ENCODE assay signal across 13 mouse cellular contexts in genomic region chr9:78385893-78386292, GRCm38 (mm10). TPM values are rescaled to one million over a fixed set of nuclear protein-coding genes. Genes with fewer than 3 reads are reported as not detected.
A peak's percentile ranks its signal among the peaks of the same experiment; 100 is the strongest.
DNase-seq lines count a peak whose midpoint lies in the region; ATAC-seq and TF ChIP-seq lines count a peak whose summit lies in the region.
"Had no signal": no experiment of that assay in that cellular context is flagged by ENCODE, and none has a peak within 500 bp of the region (broad histone marks: within the 10 kb centered on the region; RNA-seq: fewer than 3 reads in every experiment).

No protein-coding gene starts in this region.

- no peak overlapping the region for H3K27ac ChIP-seq in heart, adult 2 months
- H3K27ac ChIP-seq in thymus, adult 2 months (ENCODE audit: control insufficient read depth, insufficient read depth, low read length) = no peak overlapping the region
- H3K27ac ChIP-seq in small intestine, adult 2 months (ENCODE audit: insufficient read depth, low read depth, low read length) = no peak overlapping the region
- H3K27ac ChIP-seq: neural tube, embryonic 13.5 days had no signal

- TF ChIP-seq CTCF in heart, adult 2 months (IDR thresholded peaks at IDR 0.05) = peak; percentile 65
- no peak for TF ChIP-seq CTCF in thymus, adult 2 months (IDR thresholded peaks at IDR 0.05; ENCODE audit: borderline replicate concordance, control insufficient read depth, extremely low read depth, insufficient read depth, low read length, poor library complexity)
- TF ChIP-seq CTCF in small intestine, adult 2 months (IDR thresholded peaks at IDR 0.05; ENCODE audit: extremely low read depth, insufficient read length, insufficient replicate concordance, low read depth, low read length) = peak; percentile 57; the same call in 1 of the 2 replicates

- no peak for TF ChIP-seq POLR2A in heart, adult 2 months (IDR thresholded peaks at IDR 0.05; ENCODE audit: insufficient read depth, low read depth, low read length)
- TF ChIP-seq POLR2A in thymus, adult 2 months (IDR thresholded peaks at IDR 0.05; ENCODE audit: control insufficient read depth, extremely low read depth, insufficient read depth, low read length, poor library complexity) = no peak
- no peak for TF ChIP-seq POLR2A in small intestine, adult 2 months (IDR thresholded peaks at IDR 0.05; ENCODE audit: low read depth, low read length)

- ATAC-seq in frontal cortex, adult (ENCODE audit: low TSS enrichment) = no peak
- ATAC-seq: inflammation-experienced regulatory T-cells, adult 6 months had no signal

- 51% methylated on average over 3 of the region's 3 CpGs for WGBS in heart, adult 2 months
- WGBS in thymus, adult 2 months = 68% methylated on average over 3 of the region's 3 CpGs
- WGBS in small intestine, adult 2 months = 63% methylated on average over 3 of the region's 3 CpGs

- H3K27me3 ChIP-seq in heart, adult 2 months (ENCODE audit: control insufficient read depth, insufficient read depth, low read length) = peaks cover 2% of the 10 kb centered on the region; the same call in 1 of the 2 replicates
- H3K27me3 ChIP-seq in thymus, adult 2 months (ENCODE audit: control insufficient read depth, insufficient read depth, low read length) = no peaks in the 10 kb centered on the region
- no peaks in the 10 kb centered on the region for H3K27me3 ChIP-seq in small intestine, adult 2 months (ENCODE audit: control insufficient read depth, insufficient read depth, low read length)
- H3K27me3 ChIP-seq: neural tube, embryonic 13.5 days had no signal

- H3K4me3 ChIP-seq in heart, adult 2 months = no peak overlapping the region
- H3K4me3 ChIP-seq in thymus, adult 2 months (ENCODE audit: control insufficient read depth, insufficient read depth, low read length) = no peak overlapping the region
- no peak overlapping the region for H3K4me3 ChIP-seq in small intestine, adult 2 months (ENCODE audit: low read depth, low read length)
- H3K4me3 ChIP-seq: neural tube, embryonic 13.5 days had no signal

- intact Hi-C loops in heart, adult 2 months (cut with DNase I) = no loop called here
- intact Hi-C loops in heart, postnatal 10 days (cut with DNase I) = no loop called here

- TF ChIP-seq EP300 in heart, adult 2 months (IDR thresholded peaks at IDR 0.05; ENCODE audit: insufficient read depth, low read depth, low read length) = no peak

- no peak overlapping the region for H3K9ac ChIP-seq in heart, adult 2 months (ENCODE audit: low read depth, low read length)
- H3K9ac ChIP-seq: neural tube, embryonic 13.5 days had no signal

- no peaks in the 10 kb centered on the region for H3K79me2 ChIP-seq in heart, adult 2 months (replicated peaks; ENCODE audit: control insufficient read depth, insufficient read depth, low read length)

- no peaks in the 10 kb centered on the region for H3K4me1 ChIP-seq in heart, adult 2 months (ENCODE audit: control insufficient read depth, insufficient read depth, low read length)
- H3K4me1 ChIP-seq in thymus, adult 2 months (replicated peaks; ENCODE audit: control insufficient read depth, insufficient read depth, low read length) = no peaks in the 10 kb centered on the region
- 0 out of 2 replicates have a peak, but pooled peaks cover 2% of the 10 kb centered on the region for H3K4me1 ChIP-seq in small intestine, adult 2 months (ENCODE audit: control insufficient read depth, insufficient read depth, insufficient read length, low read length)
- H3K4me1 ChIP-seq: neural tube, embryonic 13.5 days had no signal

- no peaks in the 10 kb centered on the region for H3K36me3 ChIP-seq in heart, adult 2 months (ENCODE audit: control insufficient read depth, insufficient read depth, low read length)
- H3K36me3 ChIP-seq in thymus, adult 2 months (ENCODE audit: control insufficient read depth, insufficient read depth, low read length) = no peaks in the 10 kb centered on the region
- H3K36me3 ChIP-seq in small intestine, adult 2 months (ENCODE audit: control insufficient read depth, insufficient read depth, low read length) = no peaks in the 10 kb centered on the region
- H3K36me3 ChIP-seq: neural tube, embryonic 13.5 days had no signal

- DNase-seq in heart, adult 2 months = no peak
- no peak for DNase-seq in heart, postnatal 10 days
- DNase-seq in thymus, adult 2 months = peak; percentile 9
- DNase-seq in thymus, postnatal 25 days = no peak
- DNase-seq in embryo, embryonic 11 days = peak; percentile 52
- DNase-seq in frontal cortex, adult 2 months (ENCODE audit: extremely low spot score in 1 of 2, low spot score in 1 of 2) = no peak
- DNase-seq: heart, adult 11 months had no signal

RNA-seq across cellular contexts. Expression of gene Ooep, which starts 7.4 kb away (rescaled TPM):
- total RNA-seq in heart, adult 2 months (2021) = not detected
- not detected in 2 replicates for polyA plus RNA-seq in heart, adult 2 months (2012; rRNA removed)
- not detected for total RNA-seq in heart, postnatal 10 days (2021)
- 0.65 and 0.71 TPM in 2 replicates for polyA plus RNA-seq in thymus, adult 2 months (2012; rRNA removed)
- polyA plus RNA-seq in small intestine, adult 2 months (2012; rRNA removed) = 0.04 TPM in 1 of 2 replicates, not detected in the other
- polyA plus RNA-seq in frontal cortex, adult 2 months (2012; rRNA removed) = 0.06 and 0.08 TPM in 2 replicates
- polyA plus RNA-seq: inflammation-experienced regulatory T-cells, adult 6 months; liver, embryonic 16.5 days had no signal

RNA-seq across cellular contexts. Expression of gene Ddx43, which starts 9.7 kb away (rescaled TPM):
- not detected for total RNA-seq in heart, adult 2 months (2021)
- not detected in 2 replicates for polyA plus RNA-seq in heart, adult 2 months (2012; rRNA removed)
- total RNA-seq in heart, postnatal 10 days (2021) = not detected
- 0.11 and 0.19 TPM in 2 replicates for polyA plus RNA-seq in thymus, adult 2 months (2012; rRNA removed)
- not detected in 2 replicates for polyA plus RNA-seq in small intestine, adult 2 months (2012; rRNA removed)
- 0.19 and 0.30 TPM in 2 replicates for polyA plus RNA-seq in frontal cortex, adult 2 months (2012; rRNA removed)
- polyA plus RNA-seq: liver, embryonic 16.5 days had no signal

RNA-seq across cellular contexts. Expression of gene Dppa5a, which starts 17.9 kb away (rescaled TPM):
- not detected for total RNA-seq in heart, adult 2 months (2021)
- not detected in 2 replicates for polyA plus RNA-seq in heart, adult 2 months (2012; rRNA removed)
- total RNA-seq in heart, postnatal 10 days (2021) = not detected
- polyA plus RNA-seq in thymus, adult 2 months (2012; rRNA removed) = 0.19 TPM in 1 of 2 replicates, not detected in the other
- not detected in 2 replicates for polyA plus RNA-seq in small intestine, adult 2 months (2012; rRNA removed)
- polyA plus RNA-seq in frontal cortex, adult 2 months (2012; rRNA removed) = 0.18 TPM in 1 of 2 replicates, not detected in the other
- polyA plus RNA-seq: cortical plate, adult 2 months; inflammation-experienced regulatory T-cells, adult 6 months; liver, embryonic 16.5 days had no signal

RNA-seq across cellular contexts. Expression of gene Gsta2, which starts 30.3 kb away (rescaled TPM):
- under 1 TPM; 0.50 to 0.84 TPM for total RNA-seq in heart, adult 2 months (2021)
- polyA plus RNA-seq in heart, adult 2 months (2012; rRNA removed) = 0.25 TPM in 1 of 2 replicates, not detected in the other
- total RNA-seq in heart, postnatal 10 days (2021) = not detected
- polyA plus RNA-seq in thymus, adult 2 months (2012; rRNA removed) = 1.4 and 2.1 TPM in 2 replicates
- 0.71 TPM in 1 of 2 replicates, not detected in the other for polyA plus RNA-seq in small intestine, adult 2 months (2012; rRNA removed)
- polyA plus RNA-seq in frontal cortex, adult 2 months (2012; rRNA removed) = 0.21 TPM in 1 of 2 replicates, not detected in the other
- polyA plus RNA-seq: inflammation-experienced regulatory T-cells, adult 6 months; neural tube, embryonic 13.5 days had no signal

RNA-seq across cellular contexts. Expression of gene Cgas, which starts 57.1 kb away (rescaled TPM):
- under 1 TPM; 0.43 to 0.55 TPM for total RNA-seq in heart, adult 2 months (2021)
- polyA plus RNA-seq in heart, adult 2 months (2012; rRNA removed) = 0.20 and 0.32 TPM in 2 replicates
- 1 to 10 TPM in 1 of 2 experiments, under 1 TPM in 1; 0.96 to 1.1 TPM for total RNA-seq in heart, postnatal 10 days (2021)
- polyA plus RNA-seq in thymus, adult 2 months (2012; rRNA removed) = 1.5 and 1.8 TPM in 2 replicates
- 0.46 and 0.86 TPM in 2 replicates for polyA plus RNA-seq in small intestine, adult 2 months (2012; rRNA removed)
- polyA plus RNA-seq in frontal cortex, adult 2 months (2012; rRNA removed) = 0.59 and 0.90 TPM in 2 replicates

Comparison
In these comparisons a context has a peak if more than half of its experiments do, and no peak if none do; other contexts are left out.
1. DNase-seq: peak in thymus, adult 2 months (single experiment) and embryo, embryonic 11 days (single experiment); none in heart, adult 2 months (0 of 2), heart, postnatal 10 days (0 of 2), thymus, postnatal 25 days (single experiment) and frontal cortex, adult 2 months (0 of 2).